Mouse (Mus musculus) cerebellum, adult 2 months (tissue): Measurements from ENCODE around the gene Olfr275.

Experiments used
- CTCF ChIP-seq: fragments of 200-500 bp; IDR thresholded peaks from 2 replicates; pipeline ENCODE4 v1.5.1; 2011; ENCODE audit warnings: low read depth, mild to moderate bottlenecking, control low read depth, low read length, moderate library complexity, borderline replicate concordance; ENCODE audit not compliant: insufficient read depth
- POLR2A ChIP-seq: fragments of 200-500 bp; IDR thresholded peaks from 2 replicates; pipeline ENCODE4 v1.6.1; 2011; ENCODE audit warnings: low read length, control low read depth, borderline replicate concordance; ENCODE audit not compliant: insufficient read depth

GRCm38 (mm10) chr4:52821375-52821774, 7.0 kb downstream of the Olfr275 start:
- TF ChIP-seq CTCF (no peak), POLR2A (no peak)
